Mouse (Mus musculus) T-helper 2 cell (primary cell): Measurements from ENCODE around the gene Xrn2.
"Not testable (repeated sequence)": the region's sequence is repeated elsewhere in the genome, so short reads cannot be mapped to it uniquely, and the experiment has no call there.

Experiments used
- in situ Hi-C: fragments of 300-600 bp; cut with MboI, MseI; formaldehyde crosslinking; loops from one replicate; pipeline ENCODE4 v1.15.1; 2025; ENCODE audit warnings: high pct_unique_total_duplicates

Gene Xrn2

GRCm38 (mm10) chr2:147012623-147013184 lies at the start of gene Xrn2:
Xrn2 (plus strand) TSS chr2:147012996.
- in situ Hi-C loops = loop anchor here (10.0 kb wide), 1 partner anchor 1108 kb away; the partner anchor contains the start of gene Naa20

DNA sequence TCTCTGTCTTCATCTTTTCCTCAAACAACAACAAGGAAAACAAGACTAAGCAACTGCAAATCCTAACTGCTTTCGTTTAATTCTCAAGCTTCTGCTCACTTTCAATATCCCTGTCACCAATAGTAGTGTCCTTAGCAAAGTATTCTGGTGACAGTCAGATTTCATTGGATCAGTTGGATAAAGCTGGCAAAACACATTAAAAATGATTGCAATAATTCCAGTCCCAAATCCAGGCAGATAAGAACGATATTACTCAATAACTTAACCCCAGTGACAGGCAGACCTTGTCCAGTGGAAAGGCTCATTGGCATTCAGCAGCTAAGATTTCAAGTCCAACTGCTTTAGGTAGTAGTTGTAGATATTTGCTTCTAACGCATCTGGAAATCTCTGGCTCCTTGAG lies 37.8 kb upstream of the Xrn2 start:
- in situ Hi-C loops = no loop called here

DNA sequence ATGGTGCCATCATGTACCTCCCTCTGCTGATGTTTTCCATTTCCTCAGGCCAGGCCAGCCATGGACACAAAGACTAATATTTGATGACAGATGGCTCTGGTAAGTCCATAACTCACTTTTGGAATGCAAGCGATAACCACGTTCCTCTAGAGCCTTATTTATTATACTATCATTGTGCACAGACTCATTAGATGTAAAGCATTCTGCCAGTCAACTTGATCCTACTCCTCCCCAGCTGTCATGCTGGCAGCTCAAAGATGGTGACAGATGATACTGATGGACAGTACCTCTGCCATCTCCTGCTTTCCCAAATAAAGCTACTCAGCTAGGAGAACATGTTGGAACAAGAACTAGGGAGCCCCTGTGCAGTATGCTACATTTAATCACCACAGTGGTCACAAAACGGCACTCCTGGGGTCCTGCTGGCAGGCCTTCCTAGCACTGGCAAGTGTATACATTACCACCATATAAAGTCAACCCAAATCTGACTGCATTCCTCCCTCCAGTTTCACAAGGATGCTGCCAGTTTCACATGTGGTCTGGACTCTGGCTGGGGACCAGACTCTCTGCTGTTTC lies 37.3 kb upstream of the Xrn2 start:
- in situ Hi-C loops = no loop called here

DNA sequence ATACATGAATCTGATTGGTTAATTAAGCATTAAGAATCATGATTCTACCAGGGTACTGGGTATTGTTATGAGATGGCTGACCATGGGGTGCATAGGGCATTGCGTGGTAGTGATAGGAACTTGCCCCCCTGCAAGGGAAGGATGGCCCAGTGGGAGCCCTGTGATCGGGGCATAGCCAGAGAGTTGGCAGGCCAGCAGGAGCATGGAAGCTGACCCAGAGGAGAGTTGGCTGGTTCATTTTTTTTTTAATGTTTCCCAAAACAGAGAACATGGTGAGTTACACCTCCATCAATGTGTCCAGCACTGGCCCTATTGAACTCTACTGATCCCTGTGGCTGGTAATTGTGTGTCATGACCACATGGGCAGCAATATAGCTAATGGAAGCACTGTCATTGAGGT lies 30.0 kb upstream of the Xrn2 start:
- in situ Hi-C loops = no loop called here

- in situ Hi-C loops = no loop called here
These were observed 28.0 kb upstream of the Xrn2 start for GRCm38 (mm10) chr2:146984831-146985230.

GRCm38 (mm10) chr2:146985807-146986206 lies 27.0 kb upstream of the Xrn2 start:
- in situ Hi-C loops = no loop called here

DNA sequence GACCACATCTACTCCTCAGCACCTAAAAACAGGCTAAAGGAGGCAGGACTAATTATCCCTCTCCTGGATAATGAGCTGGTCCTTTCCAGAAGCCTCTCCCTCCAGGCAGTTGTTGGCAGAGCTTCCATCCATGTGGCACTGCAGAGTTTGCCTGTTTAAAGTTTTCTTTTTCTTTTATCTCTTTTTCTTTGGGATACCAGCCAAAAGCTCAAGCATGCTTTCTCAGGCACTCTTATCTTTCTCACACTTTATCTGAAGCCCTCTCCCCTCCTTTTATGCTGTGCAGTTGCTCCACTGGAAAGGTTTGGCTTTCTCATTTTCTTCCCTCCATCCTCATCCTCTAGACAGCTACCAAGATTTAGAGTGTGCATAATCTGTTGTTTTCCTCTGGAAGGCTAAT lies 26.4 kb upstream of the Xrn2 start:
- in situ Hi-C loops = no loop called here

GRCm38 (mm10) chr2:147007265-147007664 lies 5.5 kb upstream of the Xrn2 start:
- in situ Hi-C loops = no loop called here

- in situ Hi-C loops = no loop called here
These were observed 3.7 kb upstream of the Xrn2 start for GRCm38 (mm10) chr2:147009084-147009483.

- in situ Hi-C loops = loop anchor here (10.0 kb wide), 1 partner anchor 1105 kb away; the partner anchor contains the start of gene Naa20
These were observed 2.7 kb upstream of the Xrn2 start for GRCm38 (mm10) chr2:147010141-147010540.

GRCm38 (mm10) chr2:147010952-147011351 lies 1.8 kb upstream of the Xrn2 start:
- in situ Hi-C loops = loop anchor here (10.0 kb wide), 1 partner anchor 1106 kb away; the partner anchor contains the start of gene Naa20

DNA sequence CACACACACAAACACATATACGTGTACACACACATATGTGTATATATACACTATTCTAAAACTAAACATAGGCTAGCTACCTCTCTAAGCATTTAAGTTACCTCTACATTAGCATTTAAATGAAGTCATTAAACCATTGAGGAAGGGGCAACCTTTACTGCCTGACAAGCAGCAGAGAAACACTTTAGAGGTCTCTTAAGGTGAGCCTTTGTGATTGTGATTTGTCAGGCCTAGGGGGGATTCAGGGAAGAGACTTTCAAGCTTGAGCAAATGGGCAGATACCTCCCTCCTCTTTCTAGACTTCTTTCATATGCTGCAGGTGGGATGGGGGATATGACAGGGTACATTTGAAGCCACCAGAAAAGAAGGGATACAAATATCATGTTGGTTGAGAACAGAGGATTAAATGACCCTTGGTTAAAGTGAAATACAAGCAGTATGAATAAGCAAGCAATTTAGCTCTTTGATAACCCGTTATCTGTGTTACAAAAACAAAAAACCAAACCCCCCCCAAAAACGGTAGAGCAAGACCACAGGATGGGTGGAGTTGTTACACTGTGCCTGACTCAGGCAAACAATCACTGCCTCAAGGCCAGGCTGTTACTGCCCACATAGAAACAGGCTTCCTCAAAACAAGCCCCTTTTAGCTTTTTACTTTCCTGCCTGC lies 1.2 kb upstream of the Xrn2 start:
- in situ Hi-C loops = loop anchor here (10.0 kb wide), 1 partner anchor 1107 kb away; the partner anchor contains the start of gene Naa20

GRCm38 (mm10) chr2:147012141-147012622 lies 614 bp upstream of the Xrn2 start:
- in situ Hi-C loops = loop anchor here (10.0 kb wide), 1 partner anchor 1107 kb away; the partner anchor contains the start of gene Naa20

GRCm38 (mm10) chr2:147013194-147013969 lies 586 bp downstream of the Xrn2 start:
- in situ Hi-C loops = loop anchor here (10.0 kb wide), 1 partner anchor 1109 kb away; the partner anchor contains the start of gene Naa20

GRCm38 (mm10) chr2:147014101-147014886 lies 1.5 kb downstream of the Xrn2 start:
- in situ Hi-C loops = loop anchor here (10.0 kb wide), 1 partner anchor 1109 kb away; the partner anchor contains the start of gene Naa20

- in situ Hi-C loops = not testable (repeated sequence)
These were observed 9.2 kb downstream of the Xrn2 start for GRCm38 (mm10) chr2:147022041-147022440.

GRCm38 (mm10) chr2:147023067-147023466 lies 10.3 kb downstream of the Xrn2 start:
- in situ Hi-C loops = no loop called here

DNA sequence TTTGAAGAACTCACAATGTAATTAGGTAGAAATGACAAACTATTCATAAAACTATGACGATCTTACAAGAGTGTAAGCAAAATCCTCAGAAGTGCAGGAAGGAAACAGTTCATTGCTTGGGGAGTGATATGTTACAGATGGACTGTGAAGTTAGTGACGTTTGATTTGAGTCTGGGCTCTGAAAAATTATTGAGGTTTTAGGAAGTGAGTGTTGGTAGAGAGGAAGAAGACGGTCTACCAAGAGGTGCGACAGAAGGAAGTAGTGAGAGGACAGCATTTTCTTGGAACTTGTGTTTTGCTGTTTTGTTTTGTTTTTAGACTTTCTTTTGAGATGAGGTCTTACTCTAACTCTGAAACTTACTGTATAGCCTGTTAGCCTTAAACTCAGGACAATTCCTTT lies 10.8 kb downstream of the Xrn2 start:
- in situ Hi-C loops = no loop called here

GRCm38 (mm10) chr2:147033065-147033464 lies 20.3 kb downstream of the Xrn2 start:
- in situ Hi-C loops = no loop called here

DNA sequence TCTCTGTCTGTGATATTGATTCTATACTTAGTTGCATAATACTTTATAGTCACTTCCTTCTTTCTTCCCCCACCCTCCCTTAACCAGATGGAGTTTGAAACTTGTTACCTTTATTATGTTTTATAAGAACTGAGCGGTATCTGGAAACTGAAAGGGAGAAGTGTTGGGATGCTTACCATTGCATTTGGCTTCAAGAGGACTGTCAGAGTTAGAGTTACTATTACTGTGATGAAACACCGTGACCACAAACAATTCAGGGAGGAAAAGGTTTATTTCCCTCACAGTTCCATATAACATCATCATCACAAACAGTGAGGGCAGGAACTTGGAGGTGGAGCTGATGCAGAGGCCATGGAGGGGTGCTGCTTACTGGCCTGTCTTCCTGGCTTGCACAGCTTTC lies 23.1 kb downstream of the Xrn2 start:
- in situ Hi-C loops = no loop called here

DNA sequence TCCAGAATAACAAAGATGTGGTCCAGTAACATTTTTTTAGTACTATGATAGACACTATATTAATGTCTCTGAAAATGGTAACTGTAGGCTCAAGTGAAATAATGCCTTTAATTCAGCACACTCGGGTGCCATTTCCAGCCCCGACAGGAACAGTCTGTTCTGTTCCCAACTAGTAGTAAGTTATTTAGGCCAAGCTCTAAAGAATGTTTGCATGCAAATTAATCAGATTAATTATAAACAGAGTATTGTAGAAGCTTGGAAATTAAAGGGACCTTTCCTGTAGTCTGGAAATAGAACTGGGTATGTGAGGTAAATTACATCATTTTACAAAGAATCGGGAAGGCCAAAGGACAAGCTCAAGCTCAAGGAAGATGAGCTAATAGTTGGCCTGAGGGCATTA lies 34.3 kb downstream of the Xrn2 start:
- in situ Hi-C loops = no loop called here
